Mouse (Mus musculus): ENCODE measurements around the gene Stxbp5. TPM values are rescaled to one million over a fixed set of nuclear protein-coding genes. Genes with fewer than 3 reads are reported as not detected.

Gene Stxbp5
- polyA plus RNA-seq, 1 experiment from 2014 or later, result 6.3 TPM

DNA sequence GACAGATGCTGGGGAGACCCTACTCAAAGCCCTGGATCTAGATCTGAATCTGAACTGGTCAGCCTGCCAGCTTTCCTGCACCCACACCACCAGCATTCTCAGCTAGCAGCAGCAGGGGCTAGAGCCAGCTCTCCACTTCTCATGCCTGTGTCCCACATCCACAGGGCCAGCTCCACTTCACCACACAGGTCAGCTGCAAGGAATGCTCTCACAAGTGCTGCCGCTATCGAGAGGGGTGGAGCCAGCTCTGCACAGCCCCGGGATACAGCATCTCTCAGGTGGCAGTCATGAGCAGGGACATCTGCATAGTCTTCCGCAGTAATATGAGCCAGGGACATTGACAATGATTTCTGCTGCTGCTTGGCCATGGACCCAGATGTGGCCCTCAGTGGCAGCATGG lies 54.5 kb downstream of the Stxbp5 start:
- 0 out of 2 replicates have a peak, but pooled peaks cover 6% of the 10 kb centered on the region for H3K36me3 ChIP-seq
- H3K4me2 ChIP-seq, result no peak overlapping the region
- ATAC-seq (ENCODE audit: insufficient read depth, low FRiP score, low read depth), result no peak
- no peaks in the 10 kb centered on the region for H3K27me3 ChIP-seq (replicated peaks)
- H3K9ac ChIP-seq, result no peak overlapping the region
- H3K9me3 ChIP-seq, result no peaks in the 10 kb centered on the region
- no peak overlapping the region for H3K27ac ChIP-seq
- H3K4me3 ChIP-seq (replicated peaks), result no peak overlapping the region
- 91% methylated on average over 4 of the region's 4 CpGs for WGBS
- H3K4me1 ChIP-seq, result no peaks in the 10 kb centered on the region

DNA sequence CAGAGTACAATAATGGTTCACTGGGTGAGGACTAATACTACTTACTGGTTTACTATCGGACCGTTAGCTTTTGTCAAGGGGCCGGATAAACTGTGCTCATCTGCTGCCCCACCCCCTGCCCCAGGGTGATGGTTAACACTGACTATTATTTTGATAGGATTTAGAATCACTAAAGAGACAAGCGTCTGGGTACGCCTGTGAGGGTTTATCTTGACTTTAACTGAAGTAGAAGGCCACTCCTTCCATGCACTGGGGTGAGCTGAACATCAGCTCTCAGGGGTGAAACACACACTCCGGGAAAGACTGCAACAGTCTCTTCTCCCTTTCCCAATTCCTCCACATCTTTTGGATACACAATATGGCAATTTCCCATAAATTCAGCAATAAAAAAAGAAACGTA lies 61.5 kb downstream of the Stxbp5 start:
- Histone ChIP-seq H3K27ac (no peak overlapping the region), H3K27me3 (replicated peaks) (no peaks in the 10 kb centered on the region), H3K9ac (no peak overlapping the region), H3K4me1 (no peaks in the 10 kb centered on the region), H3K4me2 (no peak overlapping the region), H3K4me3 (replicated peaks) (no peak overlapping the region), H3K9me3 (no peaks in the 10 kb centered on the region), H3K36me3 (no peaks in the 10 kb centered on the region)
- WGBS, result 81% methylated on average over 7 of the region's 7 CpGs
- no peak for ATAC-seq (ENCODE audit: insufficient read depth, low FRiP score, low read depth)

DNA sequence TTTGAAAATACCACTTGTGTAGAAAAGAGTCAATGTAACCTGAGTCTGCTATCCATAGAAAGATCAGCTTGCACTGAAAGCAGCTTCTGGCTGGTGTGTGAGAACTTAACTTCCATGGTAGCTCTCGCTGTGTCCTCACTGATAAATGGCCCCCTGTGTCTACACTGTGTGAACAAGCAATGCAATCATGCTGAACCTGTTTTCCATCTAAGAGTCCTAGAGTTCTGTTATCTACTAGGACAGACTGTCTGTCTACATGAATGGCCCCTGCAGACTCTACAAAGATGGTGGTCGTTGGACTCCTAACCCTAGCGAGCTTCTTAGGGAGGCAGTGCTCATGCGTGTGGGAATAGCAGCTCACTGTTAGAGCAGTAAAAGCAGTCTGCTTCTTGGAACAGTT lies 65.9 kb downstream of the Stxbp5 start:
- Histone ChIP-seq H3K9ac (no peak overlapping the region), H3K36me3 (no peaks in the 10 kb centered on the region), H3K4me1 (no peaks in the 10 kb centered on the region), H3K4me2 (no peak overlapping the region), H3K9me3 (no peaks in the 10 kb centered on the region), H3K27ac (no peak overlapping the region), H3K27me3 (replicated peaks) (no peaks in the 10 kb centered on the region), H3K4me3 (replicated peaks) (no peak overlapping the region)
- no peak for ATAC-seq (ENCODE audit: insufficient read depth, low FRiP score, low read depth)
- 80% methylated on average over 4 of the region's 4 CpGs for WGBS

DNA sequence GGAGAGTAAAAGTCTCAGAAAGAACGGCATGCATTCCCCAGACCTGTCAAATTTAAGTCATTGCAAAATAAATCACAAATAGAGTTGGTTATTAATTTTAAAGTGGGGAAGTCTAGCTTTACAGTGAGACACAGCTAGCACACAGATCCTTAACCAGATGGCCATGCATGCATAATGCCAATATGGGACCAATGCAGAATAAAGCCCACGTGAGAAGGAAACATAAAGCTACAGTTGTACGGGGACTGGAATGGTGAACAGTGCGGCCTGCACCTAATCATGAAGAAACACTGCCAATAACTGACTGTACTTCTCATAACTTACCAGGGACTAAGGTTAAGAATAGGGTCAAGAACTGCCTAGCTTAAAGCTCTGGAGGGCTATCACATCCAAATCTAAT lies 67.9 kb downstream of the Stxbp5 start:
- Histone ChIP-seq H3K9me3 (no peaks in the 10 kb centered on the region), H3K36me3 (no peaks in the 10 kb centered on the region), H3K9ac (no peak overlapping the region), H3K4me2 (no peak overlapping the region), H3K27ac (no peak overlapping the region), H3K27me3 (replicated peaks) (no peaks in the 10 kb centered on the region), H3K4me3 (replicated peaks) (no peak overlapping the region), H3K4me1 (no peaks in the 10 kb centered on the region)
- no peak for ATAC-seq (ENCODE audit: insufficient read depth, low FRiP score, low read depth)
- WGBS, result 64% methylated on average over 4 of the region's 4 CpGs

DNA sequence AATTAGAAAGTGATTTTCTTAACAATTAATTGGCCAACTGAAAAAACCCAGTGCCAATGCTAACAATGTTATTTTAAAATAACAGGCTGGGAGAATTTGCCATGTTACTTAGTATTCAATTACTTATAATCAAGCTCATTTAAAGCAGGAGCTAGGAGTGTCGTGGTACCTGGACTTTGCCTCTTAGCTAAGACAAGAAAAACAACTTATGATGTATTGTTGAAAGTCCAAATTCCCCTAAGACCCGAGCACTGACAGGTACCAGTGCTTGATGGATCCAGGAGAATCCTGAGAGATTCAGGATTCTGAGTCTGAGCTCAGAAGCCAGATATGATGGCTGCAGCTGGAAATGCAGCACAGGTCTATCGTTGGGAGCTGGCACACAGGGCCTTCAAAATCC lies 71.1 kb downstream of the Stxbp5 start:
- Histone ChIP-seq H3K4me2 (no peak overlapping the region), H3K4me1 (no peaks in the 10 kb centered on the region), H3K27ac (no peak overlapping the region), H3K4me3 (replicated peaks) (no peak overlapping the region), H3K36me3 (no peaks in the 10 kb centered on the region), H3K9me3 (no peaks in the 10 kb centered on the region), H3K9ac (no peak overlapping the region), H3K27me3 (replicated peaks) (no peaks in the 10 kb centered on the region)
- WGBS, result 85% methylated on average over 3 of the region's 3 CpGs
- no peak for ATAC-seq (ENCODE audit: insufficient read depth, low FRiP score, low read depth)

DNA sequence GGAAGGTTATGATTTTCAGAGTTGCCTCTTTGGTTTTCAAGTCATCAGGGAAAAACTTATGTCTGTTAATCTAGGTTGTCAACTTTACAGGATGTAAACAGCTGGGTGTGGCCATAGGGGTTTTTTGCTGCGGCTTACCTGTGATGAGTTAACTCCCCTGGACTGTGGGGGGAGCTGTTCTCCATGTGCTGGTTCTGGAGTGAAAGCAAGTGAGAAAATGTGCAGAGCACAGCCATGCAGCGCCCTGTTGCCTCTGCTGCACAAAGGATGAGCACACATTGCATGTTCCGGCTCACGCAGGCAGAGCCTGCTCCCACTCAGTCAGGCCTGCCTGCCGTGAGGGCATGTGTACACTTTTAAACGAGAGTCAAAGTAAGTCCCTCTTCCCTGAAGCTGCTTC lies 79.6 kb downstream of the Stxbp5 start:
- H3K4me1 ChIP-seq, result no peaks in the 10 kb centered on the region
- H3K4me2 ChIP-seq, result no peak overlapping the region
- H3K4me3 ChIP-seq (replicated peaks), result no peak overlapping the region
- no peak overlapping the region for H3K27ac ChIP-seq
- no peak overlapping the region for H3K9ac ChIP-seq
- H3K9me3 ChIP-seq, result no peaks in the 10 kb centered on the region
- H3K27me3 ChIP-seq (replicated peaks), result no peaks in the 10 kb centered on the region
- 58% methylated on average over 6 of the region's 6 CpGs for WGBS
- ATAC-seq (ENCODE audit: insufficient read depth, low FRiP score, low read depth), result no peak
- no peaks in the 10 kb centered on the region for H3K36me3 ChIP-seq

DNA sequence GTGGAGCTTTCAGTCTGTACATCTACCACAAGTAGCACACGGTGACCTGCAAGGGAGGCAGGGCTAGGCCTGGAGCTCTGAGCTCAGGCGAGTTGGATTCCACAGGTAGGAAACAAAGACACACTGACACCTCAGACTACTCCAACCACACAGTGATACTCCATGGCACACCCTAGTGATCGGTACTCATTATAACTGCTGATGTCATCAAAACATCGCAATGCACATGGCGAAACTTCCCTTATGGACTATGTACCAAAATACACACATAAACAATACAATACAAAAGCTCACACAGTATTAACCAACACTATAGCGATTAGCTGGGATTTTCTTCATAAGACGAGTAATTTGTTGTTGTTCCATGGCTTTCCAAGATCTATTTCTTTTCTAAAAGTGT lies 82.3 kb downstream of the Stxbp5 start:
- Histone ChIP-seq H3K27ac (no peak overlapping the region), H3K36me3 (no peaks in the 10 kb centered on the region), H3K4me2 (no peak overlapping the region), H3K9ac (no peak overlapping the region), H3K27me3 (replicated peaks) (no peaks in the 10 kb centered on the region), H3K9me3 (no peaks in the 10 kb centered on the region), H3K4me3 (replicated peaks) (no peak overlapping the region), H3K4me1 (no peaks in the 10 kb centered on the region)
- no peak for ATAC-seq (ENCODE audit: insufficient read depth, low FRiP score, low read depth)
- WGBS, result 94% methylated on average over 7 of the region's 7 CpGs

DNA sequence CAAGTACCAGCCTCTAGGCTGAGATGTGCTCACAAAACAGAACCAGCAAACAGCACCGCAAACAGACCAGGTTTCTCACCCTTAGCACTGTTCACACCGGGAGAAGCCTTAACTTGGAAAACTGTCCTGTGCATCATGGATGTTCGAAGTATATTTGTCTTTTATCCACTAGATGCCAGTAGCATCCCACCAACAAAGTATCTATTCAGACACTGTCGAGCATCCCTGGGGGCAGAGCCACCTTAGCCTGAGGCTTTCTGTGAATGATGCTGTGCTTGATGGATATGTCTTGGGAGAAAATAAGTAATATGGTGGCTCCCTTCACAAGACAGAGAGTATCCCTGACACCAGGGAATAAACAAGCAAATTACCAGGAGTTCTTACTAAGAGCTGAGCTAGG lies 87.0 kb downstream of the Stxbp5 start:
- no peaks in the 10 kb centered on the region for H3K27me3 ChIP-seq (replicated peaks)
- no peaks in the 10 kb centered on the region for H3K4me1 ChIP-seq
- H3K27ac ChIP-seq, result no peak overlapping the region
- no peaks in the 10 kb centered on the region for H3K36me3 ChIP-seq
- H3K9ac ChIP-seq, result no peak overlapping the region
- H3K4me3 ChIP-seq (replicated peaks), result no peak overlapping the region
- no peaks in the 10 kb centered on the region for H3K9me3 ChIP-seq
- H3K4me2 ChIP-seq, result no peak overlapping the region
- no peak for ATAC-seq (ENCODE audit: insufficient read depth, low FRiP score, low read depth)
- WGBS, result 78% methylated on average over 4 of the region's 4 CpGs

DNA sequence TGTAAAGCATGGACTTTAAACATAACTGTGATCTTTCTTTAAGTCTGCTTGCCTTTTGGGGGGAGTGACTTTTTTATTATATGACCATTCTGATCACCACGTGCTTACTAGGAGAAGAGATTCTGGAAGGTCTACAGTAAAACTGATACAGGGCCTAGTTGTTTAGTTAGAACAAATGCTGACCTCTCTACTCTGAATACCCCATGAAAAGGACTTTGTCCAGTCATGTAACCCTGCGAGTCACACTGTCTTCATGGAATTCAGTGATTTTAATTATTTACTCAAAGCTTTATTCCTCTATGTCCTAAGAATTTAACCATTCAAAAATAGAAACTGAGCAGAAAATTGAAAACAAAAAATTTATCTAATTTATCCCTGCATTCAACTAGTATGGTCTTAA lies 93.3 kb downstream of the Stxbp5 start:
- no peak overlapping the region for H3K27ac ChIP-seq
- no peaks in the 10 kb centered on the region for H3K27me3 ChIP-seq (replicated peaks)
- H3K9me3 ChIP-seq, result no peaks in the 10 kb centered on the region
- no peak overlapping the region for H3K4me3 ChIP-seq (replicated peaks)
- no peak overlapping the region for H3K9ac ChIP-seq
- WGBS, result 80% methylated on average over 2 of the region's 2 CpGs
- ATAC-seq (ENCODE audit: insufficient read depth, low FRiP score, low read depth), result no peak
- H3K4me2 ChIP-seq, result no peak overlapping the region
- no peaks in the 10 kb centered on the region for H3K4me1 ChIP-seq
- 0 out of 2 replicates have a peak, but pooled peaks cover 5% of the 10 kb centered on the region for H3K36me3 ChIP-seq

DNA sequence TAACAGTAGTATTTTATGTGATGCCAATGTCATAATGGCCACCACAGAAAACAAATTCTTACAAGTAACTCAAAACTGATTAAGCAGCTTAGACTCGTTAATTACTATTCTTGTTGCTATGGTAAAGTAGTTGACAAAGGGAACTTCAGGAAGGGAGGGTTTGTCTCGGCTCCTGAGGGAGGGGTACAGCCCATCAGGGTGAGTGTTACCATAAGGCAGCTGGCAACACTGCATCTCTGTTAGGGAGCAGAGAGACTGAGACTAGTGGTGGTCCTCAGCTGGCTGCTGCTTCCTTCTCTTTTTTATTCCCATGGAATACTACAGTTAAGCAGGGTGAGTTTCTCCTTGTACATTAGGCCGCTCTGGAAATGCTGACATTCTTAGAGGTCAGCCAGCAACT lies 95.5 kb downstream of the Stxbp5 start:
- WGBS, result 69% methylated on average over 3 of the region's 3 CpGs
- H3K4me2 ChIP-seq, result no peak overlapping the region
- no peak overlapping the region for H3K4me3 ChIP-seq (replicated peaks)
- H3K36me3 ChIP-seq, result 0 out of 2 replicates have a peak, but pooled peaks cover 5% of the 10 kb centered on the region
- no peak for ATAC-seq (ENCODE audit: insufficient read depth, low FRiP score, low read depth)
- no peaks in the 10 kb centered on the region for H3K27me3 ChIP-seq (replicated peaks)
- no peaks in the 10 kb centered on the region for H3K9me3 ChIP-seq
- no peaks in the 10 kb centered on the region for H3K4me1 ChIP-seq
- no peak overlapping the region for H3K9ac ChIP-seq
- no peak overlapping the region for H3K27ac ChIP-seq

DNA sequence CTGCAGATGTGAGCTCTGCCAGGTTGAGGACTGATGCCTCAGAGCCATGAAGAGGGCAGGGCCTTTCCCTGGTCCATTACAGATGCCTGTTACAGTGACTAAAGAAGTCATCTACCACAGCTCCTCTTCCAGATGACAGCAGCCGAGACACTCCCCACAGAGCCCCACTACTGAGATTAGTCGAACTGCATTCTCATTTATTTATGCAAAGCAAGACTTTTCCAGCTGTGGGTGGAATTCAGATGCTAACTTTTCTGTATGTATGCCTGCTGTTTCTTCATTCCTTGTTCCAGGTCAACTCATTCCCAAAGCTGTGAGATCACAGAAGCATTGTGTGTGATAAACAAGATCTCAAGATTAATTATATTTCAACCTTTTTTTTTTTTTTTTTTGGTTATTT lies 97.8 kb downstream of the Stxbp5 start:
- Histone ChIP-seq H3K4me2 (no peak overlapping the region), H3K36me3 (0 out of 2 replicates have a peak, but pooled peaks cover 5% of the 10 kb centered on the region), H3K27ac (no peak overlapping the region), H3K4me1 (no peaks in the 10 kb centered on the region), H3K9me3 (no peaks in the 10 kb centered on the region), H3K4me3 (replicated peaks) (no peak overlapping the region), H3K9ac (no peak overlapping the region), H3K27me3 (replicated peaks) (no peaks in the 10 kb centered on the region)
- ATAC-seq (ENCODE audit: insufficient read depth, low FRiP score, low read depth), result no peak
- 39% methylated on average over 2 of the region's 2 CpGs for WGBS

DNA sequence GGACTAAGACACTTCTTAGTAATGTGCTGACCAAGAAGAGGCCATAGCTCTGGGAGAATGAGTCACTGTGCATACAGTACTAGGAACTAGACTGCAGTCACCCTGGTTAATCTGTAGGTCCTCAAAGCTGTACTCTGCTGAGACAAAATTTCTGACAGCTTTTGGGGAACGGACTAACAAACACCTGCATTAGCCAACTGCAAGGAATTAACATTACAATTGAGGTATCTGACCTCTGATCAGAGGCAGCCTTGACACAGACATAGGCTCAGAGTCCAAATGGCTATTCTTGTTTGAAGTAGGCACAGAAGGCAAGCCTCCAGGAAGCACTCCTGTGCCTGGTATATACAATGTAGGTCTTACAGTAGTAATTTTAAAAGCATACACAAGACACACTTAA lies 99.3 kb downstream of the Stxbp5 start:
- Histone ChIP-seq H3K36me3 (0 out of 2 replicates have a peak, but pooled peaks cover 3% of the 10 kb centered on the region), H3K27ac (no peak overlapping the region), H3K9ac (no peak overlapping the region), H3K4me3 (replicated peaks) (no peak overlapping the region), H3K4me1 (no peaks in the 10 kb centered on the region), H3K27me3 (replicated peaks) (no peaks in the 10 kb centered on the region), H3K9me3 (no peaks in the 10 kb centered on the region), H3K4me2 (no peak overlapping the region)
- 79% methylated on average over 1 of the region's 1 CpGs for WGBS
- 0 out of 2 replicates have a peak, but pooled peaks have one; percentile 50 for ATAC-seq (ENCODE audit: insufficient read depth, low FRiP score, low read depth)

DNA sequence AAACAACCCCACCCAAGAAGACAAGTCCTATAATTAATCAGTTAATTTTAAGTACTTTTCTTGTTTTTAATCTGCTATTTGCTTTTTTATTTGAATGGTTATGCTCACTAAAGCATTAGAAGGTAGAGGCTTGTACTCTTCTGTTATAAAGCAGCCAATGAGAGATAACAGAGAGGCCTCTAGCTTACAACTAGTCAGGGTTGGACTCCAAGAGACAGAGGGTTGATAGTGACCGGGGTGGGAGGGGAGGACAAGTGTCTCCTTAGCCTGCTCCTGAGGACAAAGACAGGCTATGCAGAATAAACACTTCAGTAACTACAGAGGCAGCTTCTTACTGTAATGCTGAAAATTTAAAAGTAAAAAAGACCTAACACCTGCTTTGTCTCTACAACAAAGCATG lies 101.8 kb downstream of the Stxbp5 start:
- no peaks in the 10 kb centered on the region for H3K4me1 ChIP-seq
- H3K36me3 ChIP-seq, result 0 out of 2 replicates have a peak, but pooled peaks cover 3% of the 10 kb centered on the region
- 96% methylated on average over 1 of the region's 1 CpGs for WGBS
- H3K27ac ChIP-seq, result no peak overlapping the region
- H3K27me3 ChIP-seq (replicated peaks), result no peaks in the 10 kb centered on the region
- ATAC-seq (ENCODE audit: insufficient read depth, low FRiP score, low read depth), result no peak
- H3K4me3 ChIP-seq (replicated peaks), result no peak overlapping the region
- H3K9ac ChIP-seq, result no peak overlapping the region
- no peak overlapping the region for H3K4me2 ChIP-seq
- H3K9me3 ChIP-seq, result no peaks in the 10 kb centered on the region

Measured in stomach, embryonic 15.5 days (tissue).